Mouse (Mus musculus) heart, adult 2 months (tissue): ENCODE results near the gene Ptn.

ENCODE experiments used
- CTCF ChIP-seq: fragments of 200-600 bp; IDR thresholded peaks from 2 replicates; pipeline ENCODE4 v1.8.1; 2022; ENCODE audit warnings: antibody characterized with exemption, mild to moderate bottlenecking, moderate library complexity
- EP300 ChIP-seq: fragments of 200-500 bp; IDR thresholded peaks from 2 replicates; pipeline ENCODE4 v1.6.1; 2011; ENCODE audit warnings: low read depth, low read length, control low read depth; ENCODE audit not compliant: insufficient read depth
- POLR2A ChIP-seq: fragments of 200-500 bp; IDR thresholded peaks from 2 replicates; pipeline ENCODE4 v1.6.1; 2011; ENCODE audit warnings: mild to moderate bottlenecking, low read depth, low read length, control low read depth; ENCODE audit not compliant: insufficient read depth

GRCm38 (mm10) chr6:36695481-36695880, 114.5 kb downstream of the Ptn start:
- TF ChIP-seq CTCF = no peak
- TF ChIP-seq EP300 = no peak
- TF ChIP-seq POLR2A = no peak
